Mouse (Mus musculus) lung, postnatal 4 days (tissue): Measurements from ENCODE around the gene Zic4.

Experiments used
- DNase-seq, 2 experiments: peaks; one replicate each; pipeline ENCODE4 v3.0.0; 2021

Zic4 gene

DNA sequence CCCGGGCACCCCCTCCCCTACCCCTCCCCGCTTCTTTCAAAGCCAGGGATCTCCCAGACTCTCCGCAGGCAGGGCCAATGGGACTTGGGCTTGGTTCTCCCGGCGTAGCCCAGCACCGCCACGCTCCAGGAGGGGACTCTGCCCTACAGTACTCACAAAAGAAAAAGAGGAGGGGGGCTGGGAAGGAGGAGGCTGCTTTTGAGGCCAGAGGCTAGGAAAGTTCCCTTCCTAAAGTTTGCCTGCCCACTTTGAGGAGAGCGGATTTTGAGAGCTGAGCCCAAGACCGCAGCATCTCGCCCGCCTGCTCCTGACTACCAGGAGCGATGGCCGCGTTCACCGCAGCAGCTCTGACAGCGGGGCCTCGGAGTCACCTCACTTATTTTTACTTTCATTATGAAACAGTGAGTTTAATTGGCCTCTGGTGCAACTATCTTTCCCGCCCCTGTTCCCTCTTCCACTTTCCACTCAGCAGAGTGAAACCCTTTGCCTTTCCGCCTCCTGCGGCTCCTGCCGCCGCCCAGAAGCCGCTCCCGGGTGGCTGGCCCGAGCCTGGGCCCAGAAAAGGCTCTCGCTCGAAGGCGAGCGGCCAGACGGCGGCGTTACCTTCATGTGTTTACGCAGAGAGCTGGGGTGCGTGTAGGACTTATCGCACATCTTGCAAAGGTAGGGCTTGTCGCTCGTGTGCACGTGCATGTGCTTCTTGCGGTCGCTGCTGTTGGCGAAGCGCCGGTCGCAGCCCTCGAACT lies at the start of gene Zic4:
Zic4 (plus strand) TSS at position 558 of the 746 bp plus-strand sequence.
- no peak for DNase-seq

DNA sequence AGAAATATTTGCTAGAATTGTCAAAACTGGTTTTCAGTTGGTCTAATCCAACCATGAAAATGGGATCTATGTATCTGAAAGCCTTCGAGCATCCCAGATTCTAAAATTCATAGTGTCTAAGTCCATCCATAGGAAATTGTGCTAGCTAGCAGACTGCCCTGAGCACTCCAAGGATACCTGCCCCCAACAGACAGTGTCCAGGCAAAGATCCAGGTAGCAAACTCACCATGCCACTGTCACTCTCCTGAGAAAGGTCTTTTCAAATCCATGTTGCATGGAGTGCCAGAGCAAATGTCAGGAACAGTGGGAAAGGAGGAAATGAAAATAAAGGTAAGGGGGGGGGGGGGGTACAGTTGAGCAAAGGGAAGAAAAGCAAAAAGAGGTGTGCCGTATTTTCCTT lies 14.6 kb upstream of the Zic4 start:
- no peak for DNase-seq

DNA sequence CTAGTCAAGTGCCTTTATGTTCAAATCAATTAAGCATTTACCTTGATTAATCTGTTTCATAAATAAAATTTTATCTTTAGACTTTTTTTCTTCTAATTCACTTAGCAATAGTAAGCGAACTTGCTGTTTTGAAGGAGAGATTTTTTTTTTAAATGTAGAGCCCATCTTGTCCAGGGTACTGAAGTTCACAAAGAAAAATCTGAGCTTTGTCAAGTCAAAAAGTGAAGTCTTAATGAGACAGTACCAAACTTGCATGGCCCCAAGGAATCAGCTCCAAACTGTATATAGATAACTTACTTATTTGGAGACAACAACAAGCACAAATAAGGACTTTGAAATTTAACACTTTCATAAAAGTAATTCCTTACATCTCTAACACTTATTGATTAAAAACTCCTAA lies 13.5 kb upstream of the Zic4 start:
- no peak for DNase-seq

DNA sequence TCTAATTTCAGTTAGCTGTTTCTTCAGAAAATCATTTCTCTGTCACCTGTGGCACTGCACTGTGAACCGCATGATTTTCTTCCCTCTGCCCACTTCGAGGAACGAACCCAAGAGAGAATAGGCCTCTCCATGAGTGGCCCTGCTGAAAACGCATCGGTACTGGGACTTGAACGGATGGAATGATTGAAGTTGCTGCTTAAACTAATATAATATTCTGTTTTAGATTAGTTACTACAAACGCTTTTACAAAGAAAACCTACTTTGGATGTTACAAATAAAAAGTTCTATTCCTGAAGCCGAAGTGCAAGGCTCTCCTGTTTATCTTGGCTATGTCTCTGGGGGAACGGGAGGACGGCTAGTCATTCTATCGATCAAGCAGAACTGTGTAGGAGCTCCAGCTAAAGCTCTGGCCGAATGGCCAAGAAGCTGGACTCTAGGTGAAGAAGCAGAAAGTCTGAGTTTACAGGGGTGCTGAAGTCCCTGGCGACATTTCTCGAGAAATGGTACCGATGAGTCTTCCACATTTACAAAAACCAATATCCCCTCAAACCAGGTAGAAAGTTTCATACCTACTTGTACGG lies 11.9 kb upstream of the Zic4 start:
- DNase-seq, result no peak

DNA sequence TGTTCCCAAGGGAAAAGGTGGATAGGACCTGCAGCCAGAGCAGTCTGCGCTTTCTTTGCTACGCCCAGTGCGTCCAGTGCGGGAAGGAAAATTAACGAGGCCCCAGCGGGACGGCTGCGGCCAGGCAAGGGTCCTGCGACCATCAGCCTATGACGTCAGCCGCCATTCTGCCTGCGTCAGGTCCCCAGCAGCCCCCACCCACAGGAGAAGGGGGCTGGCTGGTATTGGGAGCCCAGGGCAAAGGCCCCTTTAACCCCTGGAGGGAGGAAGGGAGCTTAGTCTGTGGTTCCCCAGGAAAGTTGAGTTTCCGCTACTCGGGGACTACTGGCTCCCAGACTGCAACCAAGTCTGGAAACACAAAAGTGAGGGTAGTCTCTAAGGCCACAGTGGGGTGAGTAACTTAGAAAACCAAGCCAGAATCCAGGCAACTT lies 11.3 kb upstream of the Zic4 start:
- DNase-seq, result no peak

DNA sequence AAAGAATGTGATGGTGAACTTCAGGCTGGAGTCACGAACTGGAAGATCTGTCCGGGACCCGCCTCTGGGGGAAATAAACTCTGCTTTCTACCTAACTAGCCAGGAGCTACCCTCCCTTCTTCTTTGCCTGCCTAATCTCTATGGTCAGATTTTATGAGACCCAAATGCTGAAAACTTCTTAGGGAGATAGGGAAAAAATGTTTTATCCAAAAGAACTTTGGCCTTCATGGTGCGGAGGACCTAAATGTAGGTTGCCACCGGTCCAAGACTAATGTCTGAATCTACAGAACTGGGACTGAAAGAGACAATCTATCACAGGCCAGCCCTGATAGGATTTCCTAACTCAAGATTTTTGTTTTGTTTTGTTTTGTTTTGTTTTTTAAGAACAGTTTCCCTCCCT lies 10.9 kb upstream of the Zic4 start:
- no peak for DNase-seq

DNA sequence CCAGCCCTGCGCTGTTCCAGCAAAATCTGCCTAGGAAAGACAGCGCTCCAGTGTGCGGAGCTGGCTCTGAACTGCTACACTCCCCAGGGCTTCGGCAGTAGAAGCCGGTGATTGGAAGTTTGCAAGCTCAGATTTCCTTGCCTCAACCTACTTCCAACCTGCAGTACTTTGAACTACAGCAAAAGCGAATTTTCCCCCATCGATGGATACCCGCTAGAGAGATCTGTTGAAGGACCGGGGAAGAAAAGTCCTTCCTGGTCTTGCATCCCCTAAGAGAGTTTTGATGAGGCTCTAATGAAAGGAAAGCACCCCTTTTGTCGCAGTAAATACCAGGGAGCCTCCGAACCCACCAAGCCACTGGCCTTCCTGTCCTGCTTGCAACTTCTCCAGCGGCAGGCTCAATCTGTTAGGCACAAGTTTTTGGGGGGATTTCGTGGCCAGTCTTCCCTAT lies 10.2 kb upstream of the Zic4 start:
- DNase-seq, result no peak

DNA sequence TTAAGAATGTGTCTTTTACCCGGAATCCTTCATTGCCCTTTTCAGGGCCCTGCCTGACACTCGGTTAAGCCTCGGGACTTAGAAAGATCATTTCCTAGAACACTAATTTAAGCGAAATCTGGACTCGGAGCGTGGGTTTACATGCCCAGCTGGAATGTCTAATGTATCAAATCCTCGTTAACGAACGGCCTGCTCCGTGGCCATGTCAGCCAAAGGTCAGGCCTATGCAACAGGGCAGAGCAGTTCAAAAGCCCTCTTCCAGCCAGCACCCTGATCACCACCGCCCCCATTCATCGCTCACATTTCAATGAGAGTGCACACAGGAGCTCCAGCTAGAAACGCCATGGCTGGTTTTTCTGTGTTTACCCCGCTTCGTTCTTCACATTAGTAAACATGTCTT lies 9.4 kb upstream of the Zic4 start:
- no peak for DNase-seq

DNA sequence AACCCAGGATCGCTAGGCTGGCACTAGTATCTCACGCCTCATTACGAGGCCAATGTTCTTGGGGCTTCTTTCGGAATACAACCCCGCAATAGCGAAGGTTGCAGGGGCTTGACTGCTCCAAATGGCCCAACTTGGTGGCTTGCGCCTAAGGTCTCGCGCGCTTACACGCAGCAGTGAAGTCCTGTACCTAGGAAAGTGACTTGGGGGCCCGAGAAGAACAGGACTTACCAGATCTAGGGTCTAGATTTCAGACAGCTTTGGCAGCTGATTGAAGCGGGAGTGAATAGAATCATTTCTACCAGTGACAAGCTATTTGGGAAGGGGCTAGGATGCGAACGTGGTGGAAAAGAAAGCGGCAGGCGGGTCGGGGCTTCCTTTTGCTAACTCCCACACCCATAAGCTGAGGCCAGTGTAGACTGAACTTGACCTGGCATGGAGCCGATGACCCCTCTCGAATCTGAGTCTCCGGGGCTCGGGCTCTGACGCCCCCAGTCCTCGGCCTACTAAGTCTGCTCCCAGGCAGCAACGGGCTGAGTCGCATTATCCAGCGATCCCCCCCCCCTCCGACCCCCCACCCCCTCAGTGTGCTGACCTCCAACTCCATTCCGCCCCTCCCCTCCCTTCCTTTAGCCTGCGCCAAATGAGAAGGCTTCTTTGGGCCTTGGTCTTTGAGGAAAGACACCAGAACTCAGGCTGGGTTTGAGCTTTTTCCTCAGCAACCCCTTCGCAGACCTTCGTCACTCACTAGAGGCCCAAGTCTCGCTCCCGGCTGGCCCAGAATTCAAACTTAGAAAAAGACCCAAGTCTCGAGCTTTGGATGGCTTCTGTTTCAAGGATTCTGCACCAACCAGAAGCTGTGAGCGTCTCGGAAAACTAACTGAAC lies 8.4 kb upstream of the Zic4 start:
- DNase-seq, result no peak

DNA sequence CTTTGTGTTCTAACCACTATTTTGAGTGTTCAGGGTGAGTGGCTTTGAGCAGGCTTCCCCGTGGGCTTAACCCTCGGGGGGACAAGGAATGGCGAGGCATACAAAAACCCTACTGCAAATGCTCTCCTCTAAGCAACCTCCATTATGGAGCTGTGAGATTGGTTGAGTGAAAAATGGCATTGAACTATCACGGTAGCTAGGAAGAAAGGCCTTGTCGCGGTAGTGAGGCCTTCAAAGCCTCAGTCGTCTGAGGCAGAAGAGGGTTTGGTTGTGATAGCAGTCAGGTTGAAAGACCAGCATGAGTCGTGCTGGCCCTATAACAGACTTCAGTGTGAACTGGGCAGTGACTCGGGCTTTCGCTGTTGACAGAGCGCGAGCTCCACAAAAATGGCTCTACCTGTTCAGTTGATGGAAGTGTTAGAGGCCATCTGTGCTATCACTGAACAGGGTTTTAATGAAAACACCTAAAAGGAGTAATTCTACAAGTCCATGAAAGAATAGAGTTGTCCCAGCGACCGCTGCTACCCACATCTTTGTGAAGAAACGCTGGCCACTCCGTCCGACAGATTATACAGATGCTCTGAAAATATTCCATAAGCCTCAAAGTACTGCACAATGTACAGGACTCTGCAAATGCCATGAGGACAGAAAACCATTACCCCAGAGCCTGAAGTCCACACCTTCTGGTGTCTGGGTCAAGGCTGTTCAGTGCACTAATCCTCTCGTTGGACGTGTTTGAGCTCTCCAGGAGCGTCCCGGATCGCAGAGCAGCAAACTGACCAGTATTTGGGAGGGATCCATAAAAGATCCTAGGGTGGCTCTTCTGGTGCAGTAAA lies 7.6 kb upstream of the Zic4 start:
- DNase-seq, result no peak

DNA sequence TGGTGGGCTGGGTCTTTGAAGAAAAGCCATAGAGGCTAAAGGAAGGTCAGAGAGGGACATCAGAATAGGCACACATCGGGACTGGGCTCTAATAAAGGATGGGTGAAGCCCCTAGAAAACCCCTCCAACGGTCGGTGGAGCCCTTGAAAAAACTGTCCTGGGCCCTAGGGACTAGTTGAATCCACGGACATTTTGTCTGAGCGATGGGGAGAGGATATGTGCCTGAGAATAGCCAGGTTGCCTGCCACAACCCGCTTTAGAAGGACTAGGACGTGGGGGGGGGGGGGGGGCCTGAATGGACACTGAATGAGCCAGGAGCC lies 7.0 kb upstream of the Zic4 start:
- DNase-seq, result no peak

DNA sequence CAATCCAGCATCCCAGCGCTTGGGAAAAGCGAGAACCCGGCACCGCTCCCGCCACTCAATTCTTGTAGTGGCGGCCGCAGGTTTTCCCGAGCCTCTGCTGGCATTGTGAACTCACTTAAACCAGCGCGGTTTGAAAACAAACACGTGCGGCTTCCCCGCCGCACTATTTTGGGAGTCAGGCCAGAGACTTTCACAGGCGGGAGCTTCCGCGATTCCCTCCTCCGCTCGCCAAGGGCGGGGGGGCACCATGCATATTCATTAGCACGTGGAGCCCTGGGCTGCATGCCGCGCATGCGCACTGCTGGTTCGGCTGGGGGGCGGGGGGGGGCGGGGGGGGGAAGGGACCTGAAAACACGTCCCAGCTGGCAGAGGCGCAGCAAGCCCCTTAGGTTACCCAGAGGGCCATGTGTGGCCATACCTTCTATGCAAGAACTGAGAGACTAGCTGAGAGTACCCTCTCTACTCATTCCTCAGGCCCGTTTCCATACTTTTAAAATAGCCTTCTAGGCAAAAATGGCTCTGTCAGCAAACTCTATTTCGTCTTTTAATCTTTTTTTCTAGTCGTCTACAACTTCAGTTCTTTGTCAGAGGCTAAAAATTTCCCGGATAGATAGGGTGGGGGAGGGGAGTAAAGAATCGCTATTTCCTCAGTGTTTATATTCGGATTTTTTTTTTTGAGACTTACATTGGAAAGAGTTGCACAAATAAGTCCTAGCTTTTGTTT lies 6.4 kb upstream of the Zic4 start:
- peak in 1 of 2 experiments; percentile 30 for DNase-seq

DNA sequence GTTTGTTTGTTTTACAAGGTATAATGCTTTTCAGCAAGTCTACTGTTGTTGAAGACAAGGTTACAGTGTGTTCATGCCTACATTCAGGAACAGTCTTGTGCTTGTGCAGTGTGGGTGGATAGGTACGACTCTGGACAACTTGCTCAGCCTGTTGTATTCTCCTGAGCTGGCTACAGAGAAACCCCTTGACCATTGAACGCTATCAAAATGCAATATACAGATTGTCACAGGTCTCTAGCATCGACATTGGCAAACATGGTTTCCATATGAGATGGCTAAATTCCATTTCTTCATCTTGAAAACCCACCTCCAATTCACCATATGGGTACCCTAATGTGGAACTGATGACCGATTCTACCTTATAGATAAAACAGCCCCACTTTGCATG lies 5.9 kb upstream of the Zic4 start:
- DNase-seq, result no peak

DNA sequence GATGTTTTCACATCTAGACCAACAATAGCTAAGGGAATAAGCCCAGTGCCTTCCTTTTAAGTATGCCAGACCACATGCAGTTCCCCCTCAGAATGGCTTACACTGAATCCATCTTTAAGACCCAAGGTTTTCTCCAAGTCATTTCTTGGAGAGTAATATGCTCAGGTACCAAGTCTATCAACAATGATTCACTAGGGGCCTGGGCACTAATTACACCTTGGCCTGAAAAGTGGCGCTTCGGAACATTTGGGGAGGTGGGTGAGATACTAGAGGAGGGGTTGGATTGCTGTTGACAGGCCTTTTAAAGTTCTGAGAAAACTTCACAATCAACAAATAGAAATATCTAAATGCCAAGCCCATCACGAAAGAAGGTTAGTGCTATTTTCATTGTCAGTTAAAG lies 4.9 kb upstream of the Zic4 start:
- no peak for DNase-seq

DNA sequence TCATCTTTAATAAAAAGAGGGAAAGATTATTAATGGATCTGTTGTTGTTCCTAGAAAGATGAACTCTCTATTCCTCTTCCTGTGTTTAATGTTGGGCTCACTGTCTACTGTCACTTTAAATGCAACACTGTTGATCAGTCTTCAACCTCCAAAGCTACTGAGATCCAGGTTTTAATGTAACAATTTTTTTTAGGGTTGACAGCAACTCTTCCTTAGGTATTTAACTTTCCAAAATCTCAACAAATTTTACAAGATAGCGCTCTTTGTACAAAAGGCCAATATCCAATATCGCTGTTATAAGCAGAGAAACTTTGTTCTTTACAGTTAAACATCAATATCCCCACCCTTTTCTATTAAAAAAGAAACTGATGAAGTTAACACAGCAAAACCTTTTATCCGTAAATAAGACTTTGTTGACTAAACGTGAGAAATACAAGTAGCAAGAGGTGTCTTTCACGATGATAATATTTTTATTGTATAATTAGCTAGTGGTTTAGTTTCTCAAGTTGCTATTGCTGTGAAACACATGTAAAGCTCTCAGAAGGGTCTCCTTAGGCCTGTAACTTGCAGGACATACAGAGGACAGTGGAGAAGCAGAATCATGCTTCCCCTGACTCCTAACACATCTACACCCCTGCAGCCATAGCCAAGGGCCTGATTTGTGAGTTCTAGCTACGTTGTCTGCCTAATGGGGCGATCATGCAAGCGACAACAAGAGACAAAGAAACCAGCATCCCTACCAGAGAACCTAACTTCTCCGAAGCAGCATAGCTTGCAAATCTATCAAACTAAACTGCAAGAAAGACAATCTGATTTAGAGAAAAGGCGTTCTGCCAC lies 3.1 kb upstream of the Zic4 start:
- DNase-seq, result no peak

DNA sequence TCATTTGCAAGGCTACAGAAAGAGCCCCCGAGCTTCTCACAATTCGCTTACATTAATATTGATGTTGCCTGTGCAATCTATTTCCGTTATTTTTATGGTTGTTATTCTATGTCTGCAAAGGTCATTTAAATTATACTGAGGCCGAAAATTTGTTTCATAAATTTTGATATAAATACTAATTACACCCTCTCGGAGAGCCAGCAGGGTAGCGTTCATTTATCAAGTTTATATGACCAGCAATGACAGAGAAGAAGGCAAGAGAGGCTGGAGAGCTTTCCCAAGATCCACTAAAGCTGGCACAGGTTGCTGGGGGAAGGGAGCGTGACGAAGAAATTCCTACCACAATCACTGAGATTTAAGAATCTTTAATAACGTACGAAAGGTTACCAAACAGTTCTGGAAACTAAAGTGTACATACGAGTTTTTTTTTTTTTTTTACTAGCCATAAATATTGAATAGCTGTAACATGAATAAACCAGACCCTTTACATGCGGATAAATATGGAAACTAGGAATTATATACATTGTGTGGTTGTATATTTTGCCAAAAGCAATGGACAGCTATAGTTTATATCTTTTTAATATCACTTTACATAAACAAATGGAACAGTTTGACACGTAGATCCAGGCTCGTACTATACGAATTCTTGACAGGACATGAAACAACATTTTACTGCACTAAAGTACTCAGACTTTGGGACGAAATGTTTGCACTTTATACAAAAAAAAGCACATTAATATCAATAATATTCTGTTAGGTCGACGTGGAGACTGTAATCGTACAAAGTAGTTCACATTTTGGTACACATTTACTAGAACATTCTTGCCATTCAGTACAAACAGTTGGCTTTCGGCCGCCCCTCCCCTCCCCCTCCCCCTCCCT lies 1.8 kb upstream of the Zic4 start:
- no peak for DNase-seq

DNA sequence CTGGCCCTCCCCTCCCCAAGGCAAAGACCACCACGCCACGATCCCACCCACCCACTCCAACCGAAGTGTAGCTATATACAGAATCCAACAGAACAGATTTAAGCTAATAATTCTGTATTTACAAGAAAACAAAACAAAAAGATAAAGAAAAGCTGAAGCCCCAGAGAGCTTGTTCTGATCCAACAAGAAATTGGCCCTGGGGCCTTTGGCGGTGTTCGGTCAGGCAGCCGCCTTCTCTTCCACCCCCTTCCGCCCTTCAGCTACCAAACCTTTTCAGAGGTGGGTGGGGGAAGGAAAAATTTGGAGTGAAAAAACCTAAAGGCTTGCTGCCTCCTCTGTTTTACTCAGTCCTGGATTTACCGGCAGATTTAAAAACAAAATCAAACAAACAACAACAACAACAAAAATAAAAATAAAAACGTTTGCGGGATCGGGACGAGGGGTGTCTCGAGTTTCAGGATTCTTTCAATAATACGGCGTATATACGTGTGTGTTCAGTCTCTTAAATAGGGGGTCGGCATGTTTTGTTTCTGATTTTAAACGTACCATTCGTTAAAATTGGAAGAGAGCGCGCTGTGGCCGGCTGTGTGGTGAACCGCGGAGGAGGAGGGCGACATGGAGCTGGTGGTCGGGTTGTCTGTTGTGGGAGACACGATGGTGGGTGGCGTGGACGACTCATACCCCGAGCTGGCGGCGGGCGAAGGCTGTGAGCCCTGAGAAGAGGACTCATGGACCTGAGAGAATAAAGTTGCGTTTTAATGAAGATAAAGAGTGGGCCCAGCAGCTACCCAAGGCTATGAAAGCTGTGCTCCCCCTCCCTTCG lies 969 bp upstream of the Zic4 start:
- DNase-seq, result no peak

DNA sequence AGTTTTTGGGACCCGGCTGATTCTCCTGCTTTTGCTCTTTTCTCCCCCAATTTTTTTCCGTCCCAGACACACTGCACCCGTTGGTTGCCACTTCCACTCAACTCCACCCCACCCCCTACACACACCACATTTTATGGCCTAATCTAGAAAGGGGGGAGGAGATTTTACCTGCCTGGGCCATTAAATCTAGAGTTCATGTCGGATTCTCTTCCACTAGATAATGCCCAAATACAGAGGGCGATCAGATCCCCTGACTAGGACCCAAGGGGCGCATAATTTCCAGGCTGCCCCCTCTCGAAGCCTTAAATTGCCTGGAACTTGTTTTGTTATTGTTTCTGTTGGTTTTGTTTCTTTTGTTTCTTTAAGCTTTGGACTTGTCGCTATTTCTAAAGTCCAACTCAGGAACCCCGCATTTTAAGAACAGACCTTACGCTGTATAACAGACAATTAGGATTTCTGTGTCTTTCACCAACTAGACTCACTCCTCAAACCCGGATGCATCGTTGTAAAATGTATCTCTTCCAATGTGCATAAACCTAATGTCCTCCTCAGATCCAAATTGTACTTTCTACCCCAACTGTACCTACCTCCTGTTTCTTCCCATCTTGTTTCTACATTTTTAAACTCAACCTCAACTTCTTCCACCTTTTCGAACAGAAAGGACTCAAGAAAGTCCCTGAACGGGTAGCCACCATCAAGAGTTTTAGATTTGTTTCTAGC lies 958 bp downstream of the Zic4 start:
- no peak for DNase-seq

DNA sequence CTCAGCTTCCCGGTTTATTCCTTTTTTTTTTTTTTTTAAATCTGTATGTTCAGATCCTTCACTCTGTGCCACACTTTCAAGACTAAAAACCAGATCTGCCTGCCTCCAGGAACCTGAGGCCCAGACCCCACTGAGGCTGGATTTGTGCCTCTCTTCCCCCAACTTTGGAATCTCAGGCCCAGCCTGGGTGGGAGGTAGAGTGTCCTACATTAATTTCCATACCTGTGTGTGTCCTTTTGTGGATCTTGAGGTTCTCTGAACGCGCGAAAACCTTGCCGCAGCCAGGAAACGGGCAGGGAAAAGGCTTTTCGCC lies 1.6 kb downstream of the Zic4 start:
- DNase-seq, result no peak
